Mouse (Mus musculus) midbrain, embryonic 14.5 days (tissue): ENCODE measurements around the gene Rasa2. TPM values are rescaled to one million over a fixed set of nuclear protein-coding genes. Genes with fewer than 3 reads are reported as not detected.

Experiments used
- ATAC-seq: fragments of 200-750 bp; cut with Nextera tagmentation; 2 replicates; pipeline ENCODE4 v1.8.0; 2017; ENCODE audit warnings: moderate number of reproducible peaks, moderate library complexity; ENCODE audit not compliant: low FRiP score, low TSS enrichment
- DNase-seq: peaks from one replicate; pipeline ENCODE4 v3.0.0-alpha.2; 2015
- H3K27ac ChIP-seq: fragments of 300-500 bp; sonication (generic); replicated peaks from 2 replicates; pipeline ENCODE4 v1.5.1; 2014; ENCODE audit warnings: mild to moderate bottlenecking, low read depth, low read length, moderate library complexity
- H3K27me3 ChIP-seq: fragments of 300-500 bp; sonication (generic); 2 replicates; pipeline ENCODE4 v1.6.1; 2014; ENCODE audit warnings: low read length, control low read depth, mixed read lengths; ENCODE audit not compliant: control insufficient read depth, insufficient read depth
- H3K36me3 ChIP-seq: fragments of 300-500 bp; sonication (generic); 2 replicates; pipeline ENCODE4 v1.6.1; 2014; ENCODE audit warnings: low read length, control low read depth; ENCODE audit not compliant: control insufficient read depth, insufficient read depth
- H3K4me1 ChIP-seq: fragments of 300-500 bp; sonication (generic); 2 replicates; pipeline ENCODE4 v1.6.1; 2014; ENCODE audit warnings: mild to moderate bottlenecking, antibody characterized with exemption, low read length, control low read depth; ENCODE audit not compliant: control insufficient read depth, insufficient read depth
- H3K4me2 ChIP-seq: fragments of 300-500 bp; sonication (generic); 2 replicates; pipeline ENCODE4 v1.6.1; 2014; ENCODE audit warnings: mild to moderate bottlenecking, low read length, moderate library complexity
- H3K4me3 ChIP-seq: fragments of 300-500 bp; sonication (generic); replicated peaks from 2 replicates; pipeline ENCODE4 v1.5.1; 2014; ENCODE audit warnings: low read depth, low read length
- H3K9ac ChIP-seq: fragments of 300-500 bp; sonication (generic); replicated peaks from 2 replicates; pipeline ENCODE4 v1.6.1; 2014; ENCODE audit warnings: mild to moderate bottlenecking, low read length, moderate library complexity
- H3K9me3 ChIP-seq: fragments of 300-500 bp; sonication (generic); 2 replicates; pipeline ENCODE4 v1.6.1; 2016; ENCODE audit warnings: low read length, control low read depth, mixed read lengths; ENCODE audit not compliant: control insufficient read depth
- WGBS: fragments of 180-500 bp; shearing (Covaris S2); extraction: QIAGEN DNeasy Blood & Tissue Kit; methylation state at CpG from one replicate; pipeline ENCODE4 v1.1.7; 2014; 5-methylcytosine and 5-hydroxymethylcytosine counted together
- polyA plus RNA-seq: library from polyadenylated mRNA; unstranded; fragments of >200 nt; fragmentation: Nextera tagmentation; extraction: Ambion mirVana; gene quantifications from 2 replicates; pipeline ENCODE4 v1.2.1, GENCODE M21; 2014

The Rasa2 gene
- polyA plus RNA-seq, 1 experiment from 2014 or later: 17.9 TPM

DNA sequence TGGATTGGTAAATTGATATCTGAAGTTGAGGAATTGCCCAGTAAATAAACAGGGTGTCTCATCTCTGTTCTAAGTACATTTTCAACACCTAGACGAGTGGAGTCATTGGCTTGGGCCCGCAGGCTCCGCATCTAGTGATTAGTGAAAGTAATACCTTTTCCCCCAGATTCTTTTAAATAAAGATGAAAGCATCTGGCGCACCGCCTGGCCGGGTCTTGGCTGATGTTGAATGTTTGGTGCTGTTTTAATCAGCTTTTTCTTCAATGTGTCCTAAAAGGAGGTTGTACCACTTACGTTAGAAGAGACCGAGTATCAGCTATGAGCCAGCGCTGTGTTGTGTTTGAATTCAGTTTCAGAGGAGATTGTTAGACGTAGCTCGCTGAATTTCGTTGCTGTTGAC, 39.8 kb upstream of the Rasa2 start:
- no peak overlapping the region for H3K4me2 ChIP-seq
- no peak overlapping the region for H3K9ac ChIP-seq
- no peaks in the 10 kb centered on the region for H3K4me1 ChIP-seq
- no peak for ATAC-seq
- H3K27me3 ChIP-seq: no peaks in the 10 kb centered on the region
- no peak overlapping the region for H3K4me3 ChIP-seq
- H3K27ac ChIP-seq: no peak overlapping the region
- WGBS: 94% methylated on average over 12 of the region's 12 CpGs
- H3K36me3 ChIP-seq: no peaks in the 10 kb centered on the region
- H3K9me3 ChIP-seq: no peaks in the 10 kb centered on the region
- DNase-seq: no peak

GRCm38 (mm10) chr9:96669877-96670276, 38.5 kb upstream of the Rasa2 start:
- Histone ChIP-seq H3K27me3 (no peaks in the 10 kb centered on the region), H3K36me3 (no peaks in the 10 kb centered on the region), H3K4me1 (no peaks in the 10 kb centered on the region), H3K9ac (peak overlapping the region; percentile 42; the same call in 1 of the 2 replicates), H3K9me3 (no peaks in the 10 kb centered on the region), H3K4me3 (peak overlapping the region; percentile 37), H3K27ac (peak overlapping the region; percentile 85), H3K4me2 (peak overlapping the region; percentile 60)
- 2% methylated on average over 15 of the region's 15 CpGs for WGBS
- ATAC-seq (peak; percentile 100), DNase-seq (peak; percentile 98)

- no peaks in the 10 kb centered on the region for H3K4me1 ChIP-seq
- no peaks in the 10 kb centered on the region for H3K36me3 ChIP-seq
- H3K27ac ChIP-seq: no peak overlapping the region
- no peak overlapping the region for H3K4me2 ChIP-seq
- no peaks in the 10 kb centered on the region for H3K27me3 ChIP-seq
- peak; percentile 77 for DNase-seq
- no peaks in the 10 kb centered on the region for H3K9me3 ChIP-seq
- ATAC-seq: no peak
- WGBS: 59% methylated on average over 5 of the region's 5 CpGs
- no peak overlapping the region for H3K4me3 ChIP-seq
- no peak overlapping the region for H3K9ac ChIP-seq
These were observed 37.2 kb upstream of the Rasa2 start for GRCm38 (mm10) chr9:96668628-96669027.

GRCm38 (mm10) chr9:96660510-96661244, 29.3 kb upstream of the Rasa2 start:
- no peak overlapping the region for H3K9ac ChIP-seq
- 67% methylated on average over 10 of the region's 10 CpGs for WGBS
- no peaks in the 10 kb centered on the region for H3K36me3 ChIP-seq
- no peaks in the 10 kb centered on the region for H3K4me1 ChIP-seq
- no peak overlapping the region for H3K27ac ChIP-seq
- H3K27me3 ChIP-seq: no peaks in the 10 kb centered on the region
- ATAC-seq (no peak), DNase-seq (peak; percentile 37)
- no peaks in the 10 kb centered on the region for H3K9me3 ChIP-seq
- no peak overlapping the region for H3K4me3 ChIP-seq
- no peak overlapping the region for H3K4me2 ChIP-seq

DNA sequence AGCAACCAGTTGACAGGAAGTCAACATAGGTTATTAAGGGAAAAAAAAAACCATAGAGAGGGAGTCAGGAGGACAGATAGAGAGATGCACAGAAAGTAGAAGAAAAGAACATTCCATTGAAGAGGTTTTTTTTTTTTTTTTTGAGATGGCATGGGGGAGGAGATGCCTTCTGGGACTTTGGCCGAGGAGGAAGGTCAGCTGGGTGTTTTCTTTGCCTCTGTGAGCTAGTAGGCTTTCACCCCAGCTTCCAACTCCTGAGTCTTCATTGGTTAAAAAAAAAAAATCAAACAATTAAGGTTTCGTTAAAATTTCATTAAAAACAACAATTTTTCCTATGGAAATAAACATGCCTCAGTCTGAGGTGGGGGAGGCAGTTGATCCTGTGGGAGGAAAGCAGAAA, 28.4 kb upstream of the Rasa2 start:
- no peaks in the 10 kb centered on the region for H3K4me1 ChIP-seq
- WGBS: 72% methylated on average over 2 of the region's 2 CpGs
- no peaks in the 10 kb centered on the region for H3K36me3 ChIP-seq
- no peak overlapping the region for H3K4me2 ChIP-seq
- H3K9ac ChIP-seq: no peak overlapping the region
- H3K9me3 ChIP-seq: no peaks in the 10 kb centered on the region
- no peak overlapping the region for H3K4me3 ChIP-seq
- DNase-seq (no peak), ATAC-seq (no peak)
- H3K27ac ChIP-seq: no peak overlapping the region
- H3K27me3 ChIP-seq: no peaks in the 10 kb centered on the region

GRCm38 (mm10) chr9:96653538-96653937, 22.1 kb upstream of the Rasa2 start:
- Histone ChIP-seq H3K4me3 (no peak overlapping the region), H3K4me2 (no peak overlapping the region), H3K27me3 (no peaks in the 10 kb centered on the region), H3K4me1 (no peaks in the 10 kb centered on the region), H3K9me3 (no peaks in the 10 kb centered on the region), H3K9ac (no peak overlapping the region), H3K36me3 (no peaks in the 10 kb centered on the region), H3K27ac (no peak overlapping the region)
- ATAC-seq (no peak), DNase-seq (no peak)
- WGBS: 82% methylated on average over 4 of the region's 4 CpGs

DNA sequence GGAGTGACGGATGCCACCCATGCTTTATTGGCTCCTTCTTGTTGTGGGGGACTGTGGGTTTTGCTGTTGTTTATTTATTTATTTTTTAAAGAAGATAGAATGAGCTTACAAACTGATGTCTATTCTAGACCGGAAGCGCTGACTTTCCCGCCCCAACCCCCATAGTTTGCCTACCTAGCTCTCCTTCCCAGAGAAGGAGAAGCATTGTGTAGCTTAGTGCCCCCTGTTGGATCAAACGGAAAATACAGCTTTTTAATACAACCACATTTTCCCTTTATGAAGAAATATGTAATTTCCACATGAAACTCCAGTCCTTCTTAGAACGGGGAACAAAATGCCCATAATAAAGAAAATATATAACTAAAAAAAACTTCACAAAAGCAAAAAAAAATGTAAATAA, 21.3 kb upstream of the Rasa2 start:
- ATAC-seq: no peak
- Histone ChIP-seq H3K36me3 (no peaks in the 10 kb centered on the region), H3K9me3 (no peaks in the 10 kb centered on the region), H3K4me1 (no peaks in the 10 kb centered on the region), H3K9ac (no peak overlapping the region), H3K4me2 (no peak overlapping the region), H3K27ac (no peak overlapping the region), H3K4me3 (no peak overlapping the region), H3K27me3 (no peaks in the 10 kb centered on the region)
- WGBS: 62% methylated on average over 6 of the region's 6 CpGs
- peak; percentile 40 for DNase-seq

- Histone ChIP-seq H3K4me1 (no peaks in the 10 kb centered on the region), H3K9me3 (no peaks in the 10 kb centered on the region), H3K27ac (no peak overlapping the region), H3K9ac (no peak overlapping the region), H3K4me2 (no peak overlapping the region), H3K27me3 (no peaks in the 10 kb centered on the region), H3K36me3 (no peaks in the 10 kb centered on the region), H3K4me3 (no peak overlapping the region)
- WGBS: 90% methylated on average over 7 of the region's 7 CpGs
- ATAC-seq (no peak), DNase-seq (no peak)
These were observed 19.4 kb upstream of the Rasa2 start for GRCm38 (mm10) chr9:96650807-96651206.

- no peak overlapping the region for H3K9ac ChIP-seq
- H3K4me3 ChIP-seq: no peak overlapping the region
- DNase-seq (no peak), ATAC-seq (no peak)
- no peaks in the 10 kb centered on the region for H3K36me3 ChIP-seq
- H3K27ac ChIP-seq: no peak overlapping the region
- H3K4me2 ChIP-seq: no peak overlapping the region
- H3K4me1 ChIP-seq: no peaks in the 10 kb centered on the region
- no peaks in the 10 kb centered on the region for H3K9me3 ChIP-seq
- 72% methylated on average over 9 of the region's 9 CpGs for WGBS
- no peaks in the 10 kb centered on the region for H3K27me3 ChIP-seq
These were observed 18.5 kb upstream of the Rasa2 start for GRCm38 (mm10) chr9:96649924-96650323.
